Mouse (Mus musculus) kidney, adult 2 months (tissue): ENCODE results near the gene Tmcc3.

ENCODE experiments used
- CTCF ChIP-seq: fragments of 200-500 bp; conservative IDR thresholded peaks from 2 replicates; pipeline ENCODE4 v1.5.1; 2011; ENCODE audit warnings: low read depth, mild to moderate bottlenecking, control low read depth, low read length, moderate library complexity, mixed read lengths; ENCODE audit not compliant: insufficient read depth, insufficient read length
- POLR2A ChIP-seq: fragments of 200-500 bp; IDR thresholded peaks from one replicate; pipeline ENCODE4 v1.6.1; 2011; ENCODE audit warnings: low read depth, low read length, control low read depth

DNA sequence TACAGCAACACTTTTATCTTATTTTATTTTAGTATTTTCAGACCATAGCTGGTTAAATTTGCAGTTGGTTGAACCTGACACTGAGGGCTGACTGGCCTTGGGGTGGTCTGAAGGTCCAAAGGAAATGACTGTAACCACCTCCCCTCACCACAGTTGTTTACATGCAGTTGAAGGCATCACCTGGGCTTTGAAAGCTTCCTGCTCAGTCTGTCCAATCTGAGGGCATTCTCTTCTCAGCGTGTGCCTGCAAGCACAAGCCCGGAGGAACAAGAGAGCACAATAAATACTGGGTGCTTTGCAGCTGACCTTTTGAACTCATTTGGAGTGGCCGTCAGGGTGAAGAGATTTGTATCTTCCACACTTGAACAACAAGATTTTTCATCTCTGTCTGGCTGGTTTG lies 36.4 kb upstream of the Tmcc3 start:
- TF ChIP-seq POLR2A: no peak
- no peak for TF ChIP-seq CTCF
